Mouse (Mus musculus): ENCODE data around the gene C1s1. TPM values are rescaled to one million over a fixed set of nuclear protein-coding genes. Genes with fewer than 3 reads are reported as not detected.
"Not testable (repeated sequence)": the region's sequence is repeated elsewhere in the genome, so short reads cannot be mapped to it uniquely, and the experiment has no call there.

Gene C1s1
- polyA plus RNA-seq (2011; ENCODE audit: insufficient read length, low read depth, missing spikeins) = 17.0 and 50.4 TPM in 2 replicates

DNA sequence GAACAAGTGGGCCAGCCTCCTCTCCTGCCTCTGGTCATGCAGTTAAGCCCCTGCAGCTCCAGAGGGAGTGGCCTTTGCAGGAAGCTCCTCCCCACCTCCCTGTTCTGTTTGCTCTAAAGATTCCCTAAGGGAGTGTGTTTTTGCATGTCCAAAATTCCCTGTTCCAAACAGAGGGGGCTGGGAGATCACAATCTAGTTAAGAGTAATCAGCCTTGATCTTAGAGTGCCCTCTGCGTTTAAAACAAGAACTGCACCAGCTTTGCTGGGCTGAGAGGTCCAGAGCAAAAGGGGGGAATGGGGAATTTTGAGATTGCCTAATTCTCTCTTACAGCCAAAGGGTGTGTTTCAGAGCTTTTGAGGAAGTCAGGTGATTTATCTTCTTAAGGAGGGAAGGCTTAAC, at the start of gene C1s1:
TSS of gene C1s1 (minus strand) at position 76 of the 400 bp plus-strand sequence.
- H3K4me3 ChIP-seq (ENCODE audit: insufficient read depth, low read length); H3K27ac ChIP-seq (ENCODE audit: insufficient read depth, low read length); H3K4me1 ChIP-seq (ENCODE audit: control insufficient read depth, insufficient read depth, low read length): not testable (repeated sequence)

DNA sequence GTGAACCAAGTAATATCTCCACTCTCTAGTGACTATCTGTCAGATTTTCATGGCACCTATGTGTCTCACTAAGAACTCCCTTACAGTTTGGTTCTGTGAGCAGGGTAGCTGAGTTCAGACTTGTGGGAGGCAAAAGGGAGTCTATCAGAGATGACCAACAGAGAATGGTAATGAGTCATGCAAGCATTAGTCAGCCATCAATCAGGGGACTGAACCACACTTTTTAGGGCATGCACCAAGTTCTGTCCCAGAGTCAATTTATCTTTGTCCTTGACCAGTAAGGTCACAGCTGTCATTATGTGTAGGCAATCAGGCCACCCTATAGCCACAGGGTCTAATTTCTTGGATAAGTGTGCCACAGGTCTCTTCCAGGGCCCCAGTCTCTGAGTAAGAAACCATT, 46.6 kb upstream of the C1s1 start:
- no peak for TF ChIP-seq CTCF (IDR thresholded peaks at IDR 0.05; ENCODE audit: borderline replicate concordance, insufficient read depth, low read length)
- TF ChIP-seq POLR2A (IDR thresholded peaks at IDR 0.05; ENCODE audit: low read depth, low read length) = no peak
- H3K4me1 ChIP-seq (ENCODE audit: control insufficient read depth, insufficient read depth, low read length) = no peaks in the 10 kb centered on the region
- no peak overlapping the region for H3K4me3 ChIP-seq (ENCODE audit: insufficient read depth, low read length)
- H3K27ac ChIP-seq (ENCODE audit: insufficient read depth, low read length) = no peak overlapping the region

DNA sequence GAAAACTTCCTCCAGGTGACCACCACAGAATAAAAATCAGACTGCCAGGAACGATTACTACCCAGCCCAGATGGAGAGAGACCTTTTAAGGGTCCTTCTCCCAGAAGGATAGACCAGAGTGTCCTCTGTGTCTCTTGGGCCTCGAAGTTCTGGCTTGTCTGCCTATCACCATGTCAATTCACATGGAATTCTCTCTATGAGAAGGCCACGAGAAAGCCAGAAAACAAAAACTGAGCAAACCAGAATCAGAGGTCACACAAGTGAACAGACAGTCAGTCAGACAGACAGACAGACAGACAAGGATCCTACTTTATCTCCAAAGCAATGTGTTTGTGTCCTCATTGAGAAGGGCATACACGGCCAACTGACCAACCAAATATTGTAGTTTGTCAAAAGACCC, 44.1 kb upstream of the C1s1 start:
- no peak for TF ChIP-seq CTCF (IDR thresholded peaks at IDR 0.05; ENCODE audit: borderline replicate concordance, insufficient read depth, low read length)
- no peak for TF ChIP-seq POLR2A (IDR thresholded peaks at IDR 0.05; ENCODE audit: low read depth, low read length)
- H3K4me1 ChIP-seq (ENCODE audit: control insufficient read depth, insufficient read depth, low read length) = no peaks in the 10 kb centered on the region
- H3K27ac ChIP-seq (ENCODE audit: insufficient read depth, low read length) = no peak overlapping the region
- no peak overlapping the region for H3K4me3 ChIP-seq (ENCODE audit: insufficient read depth, low read length)

DNA sequence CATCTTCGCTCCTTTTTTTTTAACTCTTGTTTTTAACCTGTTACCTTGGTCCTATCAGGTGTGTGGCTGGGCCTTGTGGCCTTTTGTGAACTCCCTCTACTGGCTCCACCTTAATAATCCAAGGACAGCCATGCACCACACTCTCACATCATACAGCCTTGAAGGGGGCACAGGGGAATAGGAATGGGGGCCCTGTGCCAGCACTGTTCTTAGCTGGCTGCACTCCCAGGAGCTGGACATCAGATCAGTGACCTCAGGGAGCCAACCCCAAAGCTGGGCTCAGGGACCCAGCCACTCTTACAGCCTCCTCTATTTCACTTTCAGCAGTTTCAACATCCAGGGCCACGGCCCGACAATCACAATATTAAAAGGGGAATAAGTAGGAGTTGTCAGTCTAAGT, 43.6 kb upstream of the C1s1 start:
- no peaks in the 10 kb centered on the region for H3K4me1 ChIP-seq (ENCODE audit: control insufficient read depth, insufficient read depth, low read length)
- H3K27ac ChIP-seq (ENCODE audit: insufficient read depth, low read length) = no peak overlapping the region
- no peak for TF ChIP-seq POLR2A (IDR thresholded peaks at IDR 0.05; ENCODE audit: low read depth, low read length)
- no peak for TF ChIP-seq CTCF (IDR thresholded peaks at IDR 0.05; ENCODE audit: borderline replicate concordance, insufficient read depth, low read length)
- H3K4me3 ChIP-seq (ENCODE audit: insufficient read depth, low read length) = no peak overlapping the region

DNA sequence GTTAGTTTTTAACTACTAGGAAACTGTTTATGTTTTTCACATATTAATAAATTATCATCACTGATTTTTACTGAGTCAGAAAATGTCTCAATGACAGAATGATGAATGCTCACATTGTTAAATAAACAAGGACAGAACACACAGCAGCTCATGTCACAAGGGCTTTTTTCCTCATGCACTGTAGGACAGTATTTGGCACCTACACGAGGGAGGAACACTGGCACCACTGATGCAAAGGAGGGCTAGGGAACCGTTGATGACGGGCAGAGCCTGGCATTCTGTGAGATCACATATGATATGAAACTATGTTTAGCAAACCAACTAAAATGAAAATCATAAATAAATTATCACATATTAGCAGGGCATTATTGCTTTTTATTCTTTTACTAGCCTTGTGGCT, 42.8 kb upstream of the C1s1 start:
- Histone ChIP-seq H3K4me1 (ENCODE audit: control insufficient read depth, insufficient read depth, low read length) (no peaks in the 10 kb centered on the region), H3K27ac (ENCODE audit: insufficient read depth, low read length) (no peak overlapping the region), H3K4me3 (ENCODE audit: insufficient read depth, low read length) (no peak overlapping the region)
- no peak for TF ChIP-seq POLR2A (IDR thresholded peaks at IDR 0.05; ENCODE audit: low read depth, low read length)
- no peak for TF ChIP-seq CTCF (IDR thresholded peaks at IDR 0.05; ENCODE audit: borderline replicate concordance, insufficient read depth, low read length)

DNA sequence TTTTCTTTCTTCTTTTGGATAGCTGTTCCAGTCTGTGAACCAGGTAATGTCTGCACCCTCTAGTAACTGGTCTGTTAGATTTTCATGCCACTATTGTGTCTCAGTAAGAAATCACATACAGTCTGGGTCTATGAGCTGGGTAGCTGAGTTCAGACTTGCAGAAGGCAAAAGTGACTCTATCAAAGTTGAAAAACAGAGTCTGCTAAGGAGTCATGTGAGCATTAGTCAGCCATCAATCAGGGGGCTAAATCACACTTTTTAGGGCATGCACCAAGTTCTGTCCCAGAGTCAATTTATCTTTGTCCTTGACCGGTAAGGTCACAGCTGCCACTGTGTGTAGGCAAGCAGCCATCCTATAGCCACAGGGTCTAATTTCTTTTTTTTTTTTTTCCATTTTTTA, 40.1 kb upstream of the C1s1 start:
- TF ChIP-seq CTCF (IDR thresholded peaks at IDR 0.05; ENCODE audit: borderline replicate concordance, insufficient read depth, low read length) = no peak
- TF ChIP-seq POLR2A (IDR thresholded peaks at IDR 0.05; ENCODE audit: low read depth, low read length) = no peak
- no peak overlapping the region for H3K27ac ChIP-seq (ENCODE audit: insufficient read depth, low read length)
- H3K4me3 ChIP-seq (ENCODE audit: insufficient read depth, low read length) = no peak overlapping the region
- H3K4me1 ChIP-seq (ENCODE audit: control insufficient read depth, insufficient read depth, low read length) = no peaks in the 10 kb centered on the region

DNA sequence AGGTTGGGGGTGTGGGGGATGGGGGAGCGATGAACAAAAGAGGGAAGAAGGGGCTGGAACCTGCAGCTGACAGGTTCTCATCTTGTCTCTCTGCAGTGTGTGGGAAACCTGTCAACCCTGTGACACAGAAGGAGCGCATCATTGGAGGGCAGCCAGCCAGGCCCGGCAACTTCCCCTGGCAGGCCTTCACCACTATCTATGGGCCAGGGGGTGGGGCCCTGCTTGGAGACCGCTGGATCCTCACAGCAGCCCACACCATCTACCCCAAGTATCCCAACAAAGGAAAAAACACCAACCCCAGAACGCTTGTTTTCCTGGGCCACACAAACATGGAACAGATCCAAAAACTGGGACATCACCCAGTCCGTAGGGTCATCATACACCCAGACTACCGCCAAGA, 38.0 kb upstream of the C1s1 start:
- H3K4me1 ChIP-seq (ENCODE audit: control insufficient read depth, insufficient read depth, low read length); H3K27ac ChIP-seq (ENCODE audit: insufficient read depth, low read length): not testable (repeated sequence)

DNA sequence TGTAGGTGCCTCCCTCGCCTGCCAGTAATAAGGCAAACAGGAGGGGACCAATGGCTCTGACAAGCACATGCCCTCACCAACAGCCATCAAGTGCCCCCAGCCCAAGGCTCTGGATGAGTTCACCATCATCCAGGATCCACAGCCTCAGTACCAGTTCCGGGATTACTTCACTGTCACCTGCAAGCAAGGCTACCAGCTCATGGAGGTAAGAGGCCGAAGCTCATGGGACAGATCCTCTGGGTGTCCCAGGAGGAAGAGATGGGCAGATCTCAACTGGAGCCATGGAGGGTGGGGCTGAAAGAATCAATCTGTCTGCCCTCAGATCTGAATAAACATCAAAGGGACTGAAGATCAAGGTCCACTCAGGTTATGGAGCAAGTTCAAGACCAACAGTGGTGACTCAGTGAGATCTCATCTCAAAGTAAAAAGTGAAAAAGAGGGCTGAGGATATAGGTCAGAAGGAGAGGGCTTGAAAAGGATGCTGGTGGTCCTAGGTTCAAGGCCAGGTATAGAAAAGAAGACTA, 33.1 kb upstream of the C1s1 start:
- H3K27ac ChIP-seq (ENCODE audit: insufficient read depth, low read length) = not testable (repeated sequence)

More for the DNA sequence above, 38.0 kb upstream of the C1s1 start:
- H3K4me3 ChIP-seq (ENCODE audit: insufficient read depth, low read length) = not testable (repeated sequence)

DNA sequence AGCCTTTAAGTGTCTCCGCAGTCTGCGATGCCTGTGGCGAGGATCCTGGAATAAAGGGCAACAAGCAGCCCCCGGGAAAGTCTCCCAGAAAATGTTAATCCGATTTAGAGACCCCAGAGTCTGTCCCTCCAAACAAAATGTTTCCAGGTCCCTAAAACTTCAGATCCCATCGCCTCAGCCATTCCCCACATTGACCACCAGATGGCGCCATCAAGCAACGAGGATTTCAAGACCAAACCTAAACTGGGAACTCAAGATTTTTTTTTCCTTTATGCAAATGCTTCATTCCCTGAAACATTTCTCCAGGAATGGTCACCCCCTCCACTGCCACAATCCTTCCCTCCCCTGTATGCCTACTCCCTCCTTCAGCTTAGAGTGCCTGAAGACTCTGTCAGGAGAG, 27.9 kb upstream of the C1s1 start, which contains the start of gene C1rb:
TSS of gene C1rb (plus strand) at position 269 of the 400 bp plus-strand sequence.
- Histone ChIP-seq H3K27ac (ENCODE audit: insufficient read depth, low read length) (no peak within 1 kb of the TSS), H3K4me3 (ENCODE audit: insufficient read depth, low read length) (no peak within 1 kb of the TSS), H3K4me1 (ENCODE audit: control insufficient read depth, insufficient read depth, low read length) (no peaks in the 10 kb centered on the region)
- TF ChIP-seq POLR2A (IDR thresholded peaks at IDR 0.05; ENCODE audit: low read depth, low read length) (no peak), CTCF (IDR thresholded peaks at IDR 0.05; ENCODE audit: borderline replicate concordance, insufficient read depth, low read length) (peak; percentile 66; the same call in 1 of the 2 replicates)

More for the DNA sequence above, 33.1 kb upstream of the C1s1 start:
- H3K4me3 ChIP-seq (ENCODE audit: insufficient read depth, low read length); H3K4me1 ChIP-seq (ENCODE audit: control insufficient read depth, insufficient read depth, low read length): not testable (repeated sequence)

DNA sequence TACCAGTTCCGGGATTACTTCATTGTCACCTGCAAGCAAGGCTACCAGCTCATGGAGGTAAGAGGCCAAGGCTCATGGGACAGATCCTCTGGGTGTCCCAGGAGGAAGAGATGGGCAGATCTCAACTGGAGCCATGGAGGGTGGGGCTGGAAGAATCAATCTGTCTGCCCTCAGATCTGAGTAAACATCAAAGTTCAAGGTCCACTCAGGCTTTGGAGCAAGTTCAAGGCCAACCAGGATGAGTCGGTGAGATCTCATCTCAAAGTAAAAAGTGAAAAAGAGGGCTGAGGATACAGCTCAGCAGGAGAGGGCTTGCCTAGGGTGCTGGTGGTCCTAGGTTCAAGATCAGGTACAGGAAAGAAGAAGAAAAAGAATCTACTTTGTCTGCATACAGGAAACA, 19.5 kb upstream of the C1s1 start:
- not testable (repeated sequence) for H3K27ac ChIP-seq (ENCODE audit: insufficient read depth, low read length); H3K4me1 ChIP-seq (ENCODE audit: control insufficient read depth, insufficient read depth, low read length); H3K4me3 ChIP-seq (ENCODE audit: insufficient read depth, low read length)

DNA sequence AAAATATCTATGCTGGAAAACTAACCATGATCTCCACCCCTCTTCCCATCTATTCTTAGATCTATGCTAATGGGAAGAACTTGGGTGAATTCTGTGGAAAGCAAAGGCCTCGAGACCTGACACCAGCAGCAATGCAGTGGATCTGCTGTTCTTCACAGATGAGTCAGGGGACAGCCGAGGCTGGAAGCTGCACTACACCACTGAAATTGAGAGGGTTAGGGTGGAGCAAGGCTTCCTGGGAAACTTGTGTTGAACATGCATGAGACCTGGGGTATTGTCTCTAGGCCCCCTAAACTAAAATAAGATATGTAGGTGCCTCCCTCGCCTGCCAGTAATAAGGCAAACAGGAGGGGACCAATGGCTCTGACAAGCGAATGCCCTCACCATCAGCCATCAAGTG, 19.0 kb upstream of the C1s1 start:
- not testable (repeated sequence) for H3K4me1 ChIP-seq (ENCODE audit: control insufficient read depth, insufficient read depth, low read length); H3K27ac ChIP-seq (ENCODE audit: insufficient read depth, low read length); H3K4me3 ChIP-seq (ENCODE audit: insufficient read depth, low read length)

DNA sequence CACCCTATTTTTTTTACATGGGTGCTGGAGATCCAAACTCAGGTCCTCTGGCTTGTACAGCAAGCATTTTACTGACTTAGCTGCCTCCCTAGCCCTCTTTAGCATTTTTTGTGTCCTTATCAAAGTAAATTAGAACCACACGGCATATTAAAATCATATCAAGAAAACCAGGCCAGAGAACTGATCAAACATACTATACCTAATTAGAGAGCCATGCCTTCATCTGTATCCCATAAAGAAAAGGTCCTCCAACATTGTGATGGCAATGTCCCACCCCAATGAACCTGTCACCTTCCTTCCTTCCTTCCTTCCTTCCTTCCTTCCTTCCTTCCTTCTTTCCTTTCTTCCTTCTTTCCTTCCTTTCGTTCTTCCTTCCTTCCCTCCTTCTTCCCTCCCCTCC, 13.8 kb upstream of the C1s1 start:
- H3K27ac ChIP-seq (ENCODE audit: insufficient read depth, low read length); H3K4me3 ChIP-seq (ENCODE audit: insufficient read depth, low read length); H3K4me1 ChIP-seq (ENCODE audit: control insufficient read depth, insufficient read depth, low read length): not testable (repeated sequence)
